Mouse (Mus musculus) spleen, adult 2 months (tissue): Measurements from ENCODE around the gene Scube1.

Source experiments
- CTCF ChIP-seq: fragments of 200-500 bp; IDR thresholded peaks from 2 replicates; pipeline ENCODE4 v1.5.1; 2011; ENCODE audit warnings: mild to moderate bottlenecking, inconsistent platforms; ENCODE audit not compliant: insufficient read depth, insufficient read length, insufficient replicate concordance; ENCODE audit errors: extremely low read depth
- POLR2A ChIP-seq: fragments of 200-500 bp; IDR thresholded peaks from 2 replicates; pipeline ENCODE4 v1.6.1; 2011; ENCODE audit warnings: low read depth, low read length, inconsistent platforms

GRCm38 (mm10) chr15:83596833-83597232, 128.0 kb downstream of the Scube1 start:
- TF ChIP-seq CTCF: no peak
- no peak for TF ChIP-seq POLR2A
